Mouse (Mus musculus) small intestine, adult 2 months (tissue): ENCODE measurements around the gene Tmem39b.

ENCODE experiments used
- CTCF ChIP-seq: fragments of 200-500 bp; IDR thresholded peaks from 2 replicates; pipeline ENCODE4 v1.5.1; 2012; ENCODE audit warnings: low read depth, mild to moderate bottlenecking, control low read depth, inconsistent platforms, low read length, moderate library complexity, mixed read lengths; ENCODE audit not compliant: insufficient replicate concordance, insufficient read length; ENCODE audit errors: extremely low read depth
- POLR2A ChIP-seq: fragments of 200-500 bp; IDR thresholded peaks from 2 replicates; pipeline ENCODE4 v1.6.1; 2012; ENCODE audit warnings: low read depth, mild to moderate bottlenecking, control low read depth, inconsistent platforms, low read length, moderate library complexity

- TF ChIP-seq CTCF (no peak), POLR2A (no peak)
Measured at GRCm38 (mm10) chr4:129681837-129682236, 14.8 kb downstream of the Tmem39b start.
